Mouse (Mus musculus): Measurements from ENCODE around the gene Gm43518.

DNA sequence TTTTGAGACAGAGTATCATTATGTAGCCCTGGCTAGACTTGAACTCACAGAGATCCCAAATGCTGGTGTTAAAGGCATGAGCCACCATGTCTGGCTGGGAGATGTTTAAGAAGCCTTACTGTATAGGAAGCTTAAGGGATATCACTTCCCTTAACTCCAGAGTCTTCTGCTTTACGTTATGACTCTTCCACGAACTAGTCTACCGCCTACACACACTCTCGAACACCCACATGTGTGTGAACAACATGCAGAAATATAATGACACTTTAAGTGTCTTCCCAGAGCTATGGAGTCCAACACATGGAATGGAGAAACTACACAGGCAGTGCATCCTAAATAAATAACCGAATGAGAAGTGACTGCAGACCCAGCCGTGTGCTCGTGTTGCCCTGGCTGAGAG, 43.3 kb upstream of the Gm43518 start:
- TF ChIP-seq CTCF (IDR thresholded peaks at IDR 0.05; ENCODE audit: control insufficient read depth, insufficient read depth, low read length), result no peak
- no peak for TF ChIP-seq POLR2A (IDR thresholded peaks at IDR 0.05; ENCODE audit: borderline replicate concordance, control insufficient read depth, low read depth, low read length)
